Mouse (Mus musculus): Measurements from ENCODE around the gene Pigr. TPM values are rescaled to one million over a fixed set of nuclear protein-coding genes. Genes with fewer than 3 reads are reported as not detected.

Pigr gene
- 0.18 TPM for polyA plus RNA-seq (2017; shearing (Covaris generic))

DNA sequence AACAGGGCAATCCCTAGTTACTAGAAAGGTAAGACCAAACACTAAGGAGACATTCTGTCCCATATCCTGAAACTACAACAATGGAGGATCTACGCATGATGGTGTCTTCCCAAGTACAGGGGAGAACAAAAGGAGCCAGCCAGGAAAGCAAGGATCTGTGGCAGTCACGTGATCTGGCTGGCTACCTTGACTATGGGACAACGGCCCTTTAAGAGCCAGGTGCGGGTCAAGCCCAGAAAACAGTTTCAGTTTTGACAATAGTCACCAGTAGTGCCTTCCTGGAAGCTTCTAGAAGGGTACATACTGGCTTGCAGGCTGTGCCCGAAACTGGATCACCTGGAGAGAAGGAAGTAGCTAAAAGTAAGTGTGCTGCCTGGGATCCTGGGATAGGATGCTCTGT lies at the start of gene Pigr:
Gene Pigr (plus strand): TSS at position 237 of the 400 bp plus-strand sequence.

DNA sequence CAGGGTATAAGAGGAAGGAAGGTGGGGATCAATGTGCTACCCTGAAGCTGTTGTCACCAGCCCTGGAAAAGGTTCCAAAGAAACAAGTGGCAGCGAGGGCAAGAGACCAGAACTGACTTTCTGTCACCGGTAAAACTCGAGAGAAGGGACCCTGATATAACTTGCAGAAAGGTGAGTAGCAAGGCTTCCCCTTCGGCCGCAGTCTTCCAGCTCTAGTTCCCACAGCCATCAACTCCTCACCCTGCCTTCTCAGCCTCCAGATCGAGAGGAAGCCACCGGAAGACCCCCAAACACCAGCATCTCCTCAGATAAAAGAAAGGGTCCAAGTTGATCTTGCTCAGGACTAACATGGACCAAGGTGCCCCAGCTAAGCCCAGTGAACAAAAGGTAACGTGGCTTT lies 25.9 kb upstream of the Pigr start, which contains the start of gene Fcamr:
Gene Fcamr (plus strand): TSS at position 301 of the 400 bp plus-strand sequence.

DNA sequence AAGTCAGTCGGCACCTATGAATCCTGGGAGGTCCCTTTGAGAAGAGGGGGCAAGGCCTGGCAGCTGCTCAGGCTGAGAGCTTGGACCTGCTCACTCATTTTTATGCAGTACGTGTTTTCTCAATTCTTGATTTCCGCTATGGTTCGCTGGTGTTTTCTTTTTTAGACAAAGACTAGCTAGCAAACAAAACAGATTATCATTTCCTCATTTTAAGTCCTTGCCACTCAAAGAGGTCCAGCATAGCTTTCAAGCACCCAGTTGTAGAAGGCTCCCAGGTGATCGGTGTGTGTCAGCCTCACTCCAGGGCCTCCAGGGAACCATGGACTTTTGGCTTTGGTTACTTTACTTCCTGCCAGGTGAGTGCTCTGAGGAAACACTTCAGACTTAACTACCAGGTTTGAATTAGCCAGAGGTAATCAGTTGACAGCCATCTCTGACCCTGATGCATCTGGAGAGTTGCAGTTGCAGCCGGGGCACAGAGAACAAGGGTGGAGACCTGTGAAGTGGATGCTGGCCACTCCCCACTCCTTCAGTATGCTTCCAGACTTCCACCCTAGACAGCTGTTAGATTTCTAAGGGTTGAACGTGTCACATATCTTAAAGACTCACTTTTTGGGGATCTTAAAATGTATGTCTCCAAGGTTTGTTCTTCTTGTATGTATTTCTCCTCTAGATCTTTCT lies 39.2 kb downstream of the Pigr start, which contains the start of gene Fcmr:
Gene Fcmr (plus strand): TSS at position 129 of the 681 bp plus-strand sequence.

DNA sequence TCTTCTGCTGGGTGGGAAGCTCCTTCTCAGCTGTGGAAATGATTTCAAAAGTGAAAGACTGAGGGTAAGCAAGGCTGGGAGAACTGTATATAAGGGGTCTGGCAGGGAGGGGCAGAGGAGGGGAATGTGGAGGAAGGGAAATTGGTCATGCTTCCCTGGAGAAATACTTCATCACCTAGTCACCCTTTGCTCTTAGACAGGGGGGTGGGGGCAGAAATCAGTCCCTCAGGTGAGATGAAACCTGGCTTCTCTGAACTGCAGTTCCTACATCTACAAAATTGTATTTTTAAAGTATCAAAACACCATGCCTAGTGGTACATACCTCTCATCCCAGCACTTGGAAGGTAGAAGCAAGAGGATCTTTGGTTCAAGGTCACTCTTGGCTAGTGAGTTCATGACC lies 60.9 kb downstream of the Pigr start, which contains the start of gene Il24:
Gene Il24 (minus strand): TSS at position 101 of the 400 bp plus-strand sequence.

Other genes with a start within 250 kb of the Pigr start
- gene Zp3r, start 197.1 kb upstream of the Pigr start, polyA plus RNA-seq (2017; shearing (Covaris generic)): not detected
- not detected for gene C4bp, start 165.1 kb upstream of the Pigr start, polyA plus RNA-seq (2017; shearing (Covaris generic))
- gene Gm29427, start 110.9 kb upstream of the Pigr start, polyA plus RNA-seq (2017; shearing (Covaris generic)): not detected
- 6.7 TPM for gene Yod1, start 109.4 kb upstream of the Pigr start, polyA plus RNA-seq (2017; shearing (Covaris generic))
- gene Pfkfb2, start 97.4 kb upstream of the Pigr start, polyA plus RNA-seq (2017; shearing (Covaris generic)): 4.9 TPM
- gene AA986860, start 94.7 kb upstream of the Pigr start, polyA plus RNA-seq (2017; shearing (Covaris generic)): 0.31 TPM
- 0.41 TPM for gene Fcamr, start 25.8 kb upstream of the Pigr start, polyA plus RNA-seq (2017; shearing (Covaris generic))
- 9.1 TPM for gene Fcmr, start 39.0 kb downstream of the Pigr start, polyA plus RNA-seq (2017; shearing (Covaris generic))
- gene Il24, start 60.8 kb downstream of the Pigr start, polyA plus RNA-seq (2017; shearing (Covaris generic)): not detected
- not detected for gene Il20, start 84.8 kb downstream of the Pigr start, polyA plus RNA-seq (2017; shearing (Covaris generic))
- gene Il19, start 113.4 kb downstream of the Pigr start, polyA plus RNA-seq (2017; shearing (Covaris generic)): not detected
- 5.1 TPM for gene Il10, start 193.2 kb downstream of the Pigr start, polyA plus RNA-seq (2017; shearing (Covaris generic))

Measured in CD4-positive, CD25-positive, alpha-beta regulatory T cell (primary cell).